Mouse (Mus musculus): ENCODE results near the gene Carm1. TPM values are rescaled to one million over a fixed set of nuclear protein-coding genes. Genes with fewer than 3 reads are reported as not detected.
A peak's percentile ranks its signal among the peaks of the same experiment; 100 is the strongest.

Carm1 gene
- total and polyA plus RNA-seq, 3 experiments = 21.5 to 111 (median 42.2) TPM

- dilution Hi-C loops (cut with MboI; ENCODE audit: extremely low pct_ligation_motif_present, extremely low pct_unique_long_range_greater_than_20kb, low sequenced_read_pairs) (no loop called here), in situ Hi-C loops (cut with MboI; ENCODE audit: low pct_ligation_motif_present, low pct_unique_long_range_greater_than_20kb, low sequenced_read_pairs) (loop anchor here (5.0 kb wide), 1 partner anchor 45 kb away; the partner anchor contains the start of gene Carm1)
- TF ChIP-seq USF2 (conservative IDR thresholded peaks at IDR 0.05; ENCODE audit: low read depth, low read length) (no peak), ZNF384 (IDR thresholded peaks at IDR 0.05; ENCODE audit: low read depth, low read length) (no peak), CHD1 (IDR thresholded peaks at IDR 0.05; ENCODE audit: low read depth, low read length) (no peak), JUND (conservative IDR thresholded peaks at IDR 0.05; ENCODE audit: low read depth, low read length) (no peak; the same call in 1 of the 2 replicates), SIN3A (IDR thresholded peaks at IDR 0.05; ENCODE audit: low read length) (peak; percentile 99), MAFK (IDR thresholded peaks at IDR 0.05; ENCODE audit: insufficient replicate concordance, low read length) (no peak), HCFC1 (IDR thresholded peaks at IDR 0.05; ENCODE audit: low read depth, low read length) (peak; percentile 98), ZC3H11A (IDR thresholded peaks at IDR 0.05; ENCODE audit: low read depth, low read length) (no peak), MXI1 (IDR thresholded peaks at IDR 0.05; ENCODE audit: low read depth, low read length) (peak; percentile 86), MAZ (IDR thresholded peaks at IDR 0.05; ENCODE audit: low read depth, low read length) (peak; percentile 82), BHLHE40 (IDR thresholded peaks at IDR 0.05; ENCODE audit: low read depth, low read length) (peak; percentile 41; the same call in 1 of the 2 replicates), NELFE (IDR thresholded peaks at IDR 0.05; ENCODE audit: low read depth, low read length) (peak; percentile 89), CTCF (conservative IDR thresholded peaks at IDR 0.05 in 1 of 2, IDR thresholded peaks at IDR 0.05 in 1 of 2; ENCODE audit: low read depth in 2 of 2, low read length in 2 of 2) (no peak), RAD21 (IDR thresholded peaks at IDR 0.05; ENCODE audit: low read depth, low read length) (no peak), MEF2A (IDR thresholded peaks at IDR 0.05; ENCODE audit: borderline replicate concordance, low read depth, low read length) (peak; percentile 83), POLR2AphosphoS2 (IDR thresholded peaks at IDR 0.05; ENCODE audit: low read depth, low read length) (peak; percentile 96), MYC (IDR thresholded peaks at IDR 0.05; ENCODE audit: low read depth, low read length) (peak; percentile 67), ZMIZ1 (IDR thresholded peaks at IDR 0.05; ENCODE audit: low read depth, low read length) (peak; percentile 62; the same call in 1 of the 2 replicates), MAX (IDR thresholded peaks at IDR 0.05; ENCODE audit: low read length) (peak; percentile 85), USF1 (IDR thresholded peaks at IDR 0.05; ENCODE audit: low read depth, low read length) (no peak), GABPA (IDR thresholded peaks at IDR 0.05; ENCODE audit: insufficient replicate concordance, low read depth, low read length) (peak; percentile 72; the same call in 1 of the 2 replicates), JUN (IDR thresholded peaks at IDR 0.05; ENCODE audit: insufficient read depth, low read depth, low read length) (no peak), NRF1 (IDR thresholded peaks at IDR 0.05; ENCODE audit: low read depth, low read length) (peak; percentile 98), KAT2A (IDR thresholded peaks at IDR 0.05; ENCODE audit: insufficient replicate concordance, low read length) (peak; percentile 97), ELF1 (IDR thresholded peaks at IDR 0.05; ENCODE audit: low read depth, low read length) (peak; percentile 87), CHD2 (IDR thresholded peaks at IDR 0.05; ENCODE audit: low read length) (peak; percentile 86), ZKSCAN1 (IDR thresholded peaks at IDR 0.05; ENCODE audit: borderline replicate concordance, low read depth, low read length) (no peak), EP300 (IDR thresholded peaks at IDR 0.05; ENCODE audit: low read length) (no peak), E2F4 (IDR thresholded peaks at IDR 0.05; ENCODE audit: insufficient replicate concordance, low read depth, low read length) (no peak), IRF4 (IDR thresholded peaks at IDR 0.05; ENCODE audit: low read depth, low read length) (peak; percentile 84), UBTF (IDR thresholded peaks at IDR 0.05; ENCODE audit: low read depth, low read length) (0 out of 2 replicates have a peak, but pooled peaks have one; percentile 73), PAX5 (IDR thresholded peaks at IDR 0.05; ENCODE audit: low read length) (no peak), TBP (conservative IDR thresholded peaks at IDR 0.05; ENCODE audit: low read depth, low read length) (peak; percentile 90), ETS1 (conservative IDR thresholded peaks at IDR 0.05; ENCODE audit: low read depth, low read length) (0 out of 2 replicates have a peak, but pooled peaks have one; percentile 29), TCF12 (IDR thresholded peaks at IDR 0.05; ENCODE audit: low read depth, low read length) (peak; percentile 92), RCOR1 (conservative IDR thresholded peaks at IDR 0.05; ENCODE audit: low read depth, low read length) (peak; percentile 82; the same call in 1 of the 2 replicates), POLR2A (IDR thresholded peaks at IDR 0.05; ENCODE audit: low read depth, low read length) (peak; percentile 84), SMC3 (IDR thresholded peaks at IDR 0.05; ENCODE audit: low read depth, low read length) (no peak)
- Histone ChIP-seq H3K36me3 (replicated peaks in 1 of 2; ENCODE audit: control insufficient read depth in 1 of 2, insufficient read depth in 1 of 2, low read length in 1 of 2) (peaks cover 24 to 54% of the 10 kb centered on the region in 2 experiments), H3K4me3 (replicated peaks in 1 of 3; ENCODE audit: low read depth in 2 of 3, low read length in 2 of 3, poor library complexity in 1 of 3) (peak within 1 kb of the TSS; percentile 89 to 99 (median 97)), H3K9ac (ENCODE audit: insufficient read depth, low read depth) (peak within 1 kb of the TSS; percentile 68), H3K79me2 (replicated peaks; ENCODE audit: control insufficient read depth, extremely low read depth, insufficient read depth, poor library complexity, severe bottlenecking) (peaks cover 18% of the 10 kb centered on the region), H3K4me1 (ENCODE audit: control insufficient read depth in 1 of 2, insufficient read depth in 2 of 2) (peaks cover 12 to 65% of the 10 kb centered on the region in 2 experiments), H3K9me3 (replicated peaks; ENCODE audit: low read length) (no peaks in the 10 kb centered on the region), H3K27ac (ENCODE audit: insufficient read depth, low read depth) (peak within 1 kb of the TSS; percentile 87), H3K4me2 (ENCODE audit: insufficient read depth, low read depth, poor library complexity, severe bottlenecking) (peak within 1 kb of the TSS; percentile 94), H3K27me3 (replicated peaks) (no peaks in the 10 kb centered on the region)
- DNase-seq (ENCODE audit: extremely low read depth) = peak; percentile 98
These were observed 46.0 kb downstream of the Carm1 start, which contains the start of the genes Timm29 and Yipf2 for GRCm38 (mm10) chr9:21592703-21593121. Gene Timm29, plus strand, starts transcription at chr9:21592722. Gene Yipf2, minus strand, starts transcription at chr9:21592828.
